Mouse (Mus musculus) cortical plate, adult 2 months (tissue): ENCODE results near the gene Dpep1. TPM values are rescaled to one million over a fixed set of nuclear protein-coding genes. Genes with fewer than 3 reads are reported as not detected.

Source experiments
- H3K27ac ChIP-seq: fragments of 200-500 bp; 2 replicates; pipeline ENCODE4 v1.5.1; 2012; ENCODE audit warnings: low read length, control low read depth, inconsistent platforms; ENCODE audit not compliant: insufficient read depth
- H3K4me1 ChIP-seq: fragments of 200-500 bp; 2 replicates; pipeline ENCODE4 v1.6.1; 2011; ENCODE audit warnings: low read length; ENCODE audit not compliant: control insufficient read depth, insufficient read depth
- H3K4me3 ChIP-seq: fragments of 200-500 bp; 2 replicates; pipeline ENCODE4 v1.5.1; 2011; ENCODE audit warnings: mild to moderate bottlenecking, low read length, control low read depth; ENCODE audit not compliant: insufficient read depth
- CTCF ChIP-seq: fragments of 200-500 bp; IDR thresholded peaks from 2 replicates; pipeline ENCODE4 v1.5.1; 2011; ENCODE audit warnings: mild to moderate bottlenecking, control low read depth, low read length; ENCODE audit not compliant: insufficient read depth; ENCODE audit errors: extremely low read depth
- POLR2A ChIP-seq: fragments of 200-500 bp; IDR thresholded peaks from 2 replicates; pipeline ENCODE4 v1.6.1; 2011; ENCODE audit warnings: mild to moderate bottlenecking, low read length, control low read depth; ENCODE audit not compliant: insufficient read depth; ENCODE audit errors: extremely low read depth
- polyA plus RNA-seq: library from polyadenylated mRNA; depleted of rRNA; stranded (reverse); fragments of >200 nt; gene quantifications from 2 replicates; pipeline ENCODE4 v1.2.3, GENCODE M21; 2012

Gene Dpep1
- polyA plus RNA-seq, 1 experiment = not detected

GRCm38 (mm10) chr8:123202288-123202687 is 16.2 kb downstream of the Dpep1 start:
- Histone ChIP-seq H3K4me1 (no peaks in the 10 kb centered on the region), H3K27ac (no peak overlapping the region)

DNA sequence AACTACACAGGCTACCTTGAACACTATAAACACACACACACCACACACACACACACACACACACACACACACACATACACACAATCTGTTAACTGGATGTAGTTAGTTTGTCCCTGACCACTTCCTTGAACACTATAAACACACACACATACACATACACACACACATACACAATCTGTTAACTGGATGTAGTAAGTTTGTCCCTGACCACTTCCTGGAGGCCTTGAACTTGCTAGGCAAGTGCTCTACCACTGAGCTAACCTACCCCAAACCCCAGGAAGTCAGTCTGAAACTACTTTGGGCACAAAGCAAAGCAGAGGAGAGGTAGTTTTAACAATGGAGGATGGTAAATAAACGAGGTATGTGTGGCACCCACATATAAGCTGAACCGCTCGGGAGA is 17.5 kb downstream of the Dpep1 start:
- TF ChIP-seq CTCF = no peak
- TF ChIP-seq POLR2A = no peak
- Histone ChIP-seq H3K4me3 (no peak overlapping the region), H3K27ac (no peak overlapping the region), H3K4me1 (no peaks in the 10 kb centered on the region)

More at GRCm38 (mm10) chr8:123202288-123202687, 16.2 kb downstream of the Dpep1 start:
- TF ChIP-seq CTCF = peak; percentile 86
- TF ChIP-seq POLR2A = no peak
- H3K4me3 ChIP-seq = no peak overlapping the region

GRCm38 (mm10) chr8:123211876-123212275 is 25.8 kb downstream of the Dpep1 start:
- Histone ChIP-seq H3K4me3 (peak overlapping the region; percentile 64), H3K27ac (no peak overlapping the region), H3K4me1 (no peaks in the 10 kb centered on the region; the same call in 1 of the 2 replicates)
- TF ChIP-seq POLR2A (no peak), CTCF (no peak)

DNA sequence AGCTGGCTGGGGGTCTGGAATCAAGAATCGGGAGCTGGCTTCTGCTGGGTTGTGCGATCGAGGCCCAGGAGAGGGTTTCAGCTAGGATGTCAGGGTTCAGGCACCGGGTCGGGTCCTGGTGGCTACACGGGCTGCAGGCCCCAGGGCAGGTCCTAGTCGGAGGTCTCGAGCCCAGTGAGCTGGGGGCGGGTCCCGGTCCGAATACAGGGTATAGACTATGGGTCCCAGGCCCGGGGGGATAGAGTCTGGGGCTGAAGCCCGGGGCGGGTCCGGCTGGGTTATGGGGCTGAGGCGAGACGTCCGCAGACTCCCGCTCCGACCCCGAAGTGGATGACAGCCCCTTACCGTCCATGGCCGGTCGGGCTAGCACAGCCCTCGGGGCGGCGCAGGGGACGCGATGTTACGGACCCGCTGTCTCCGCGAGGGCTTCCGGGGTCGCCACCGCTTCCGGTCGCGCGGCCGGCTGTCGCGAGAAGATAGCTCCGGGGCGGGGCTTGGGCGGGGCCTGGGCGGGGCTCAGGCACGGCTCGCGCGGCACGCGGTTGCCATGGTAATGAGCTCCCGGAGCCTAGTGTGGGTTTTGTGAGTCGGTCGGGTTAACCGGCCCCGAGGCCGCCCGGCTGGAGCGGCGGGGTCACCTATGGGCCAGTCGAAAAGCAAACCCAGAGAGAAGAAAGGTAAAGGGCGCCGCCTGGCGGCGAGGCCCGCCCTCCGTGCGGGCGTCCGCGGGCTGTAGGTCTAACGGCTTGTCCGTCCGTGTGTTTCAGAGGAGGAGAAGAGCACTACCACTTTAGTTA is 26.5 kb downstream of the Dpep1 start, which contains the start of the genes Chmp1a and Spata33:
TSS of gene Chmp1a (minus strand) at position 443 of the 797 bp plus-strand sequence.
TSS of gene Spata33 (plus strand) at position 512 of the 797 bp plus-strand sequence.
- Histone ChIP-seq H3K4me1 (no peaks in the 10 kb centered on the region; the same call in 1 of the 2 replicates), H3K4me3 (peak within 1 kb of the TSS; percentile 64), H3K27ac (peak within 1 kb of the TSS; percentile 22; the same call in 1 of the 2 replicates)
- TF ChIP-seq POLR2A (peak; percentile 64; the same call in 1 of the 2 replicates), CTCF (no peak)

- H3K4me3 ChIP-seq = peak overlapping the region; percentile 64
- H3K27ac ChIP-seq = no peak overlapping the region
- H3K4me1 ChIP-seq = no peaks in the 10 kb centered on the region; the same call in 1 of the 2 replicates
- TF ChIP-seq POLR2A = no peak
- TF ChIP-seq CTCF = no peak
Measured at GRCm38 (mm10) chr8:123213118-123213772, 27.2 kb downstream of the Dpep1 start.

DNA sequence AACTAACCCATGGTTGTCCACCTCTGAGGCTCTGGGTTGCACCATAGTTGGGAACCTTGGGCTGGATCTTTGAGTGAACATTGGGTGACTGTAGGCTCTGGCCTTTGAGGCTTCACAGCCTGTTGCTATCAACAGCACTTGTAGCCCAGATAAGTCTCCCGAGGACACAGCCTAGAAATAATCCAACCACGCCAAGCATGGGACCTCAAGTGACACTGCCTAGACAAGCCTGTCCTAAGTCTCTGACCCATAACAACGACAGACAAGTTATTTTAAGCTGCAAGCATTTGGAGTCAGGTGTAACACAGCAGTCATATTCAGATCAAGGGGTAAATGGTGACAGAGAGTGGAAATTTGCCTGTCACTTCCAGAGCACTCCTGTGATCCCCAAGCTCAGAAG is 29.4 kb downstream of the Dpep1 start:
- Histone ChIP-seq H3K4me3 (no peak overlapping the region), H3K27ac (no peak overlapping the region), H3K4me1 (no peaks in the 10 kb centered on the region; the same call in 1 of the 2 replicates)
- TF ChIP-seq CTCF = no peak
- TF ChIP-seq POLR2A = no peak

GRCm38 (mm10) chr8:123220917-123221316 is 34.9 kb downstream of the Dpep1 start:
- no peak overlapping the region for H3K4me3 ChIP-seq
- H3K4me1 ChIP-seq = no peaks in the 10 kb centered on the region; the same call in 1 of the 2 replicates
- no peak overlapping the region for H3K27ac ChIP-seq
- TF ChIP-seq CTCF = no peak
- TF ChIP-seq POLR2A = no peak

GRCm38 (mm10) chr8:123224278-123225266 is 38.5 kb downstream of the Dpep1 start, which contains the start of gene Cdk10:
Gene Cdk10, plus strand, starts transcription at chr8:123224842.
- Histone ChIP-seq H3K4me1 (peaks cover 2% of the 10 kb centered on the region; the same call in 1 of the 2 replicates), H3K4me3 (peak within 1 kb of the TSS; percentile 45), H3K27ac (peak within 1 kb of the TSS; percentile 6)
- TF ChIP-seq CTCF (no peak), POLR2A (peak; percentile 99)
